Mouse (Mus musculus): ENCODE data around the gene Rin1. TPM values are rescaled to one million over a fixed set of nuclear protein-coding genes. Genes with fewer than 3 reads are reported as not detected.

Rin1 gene
- polyA plus RNA-seq, 1 experiment from 2014 or later: 0.50 TPM

- peak within 1 kb of the TSS; percentile 72 for H3K9ac ChIP-seq
- no peaks in the 10 kb centered on the region for H3K9me3 ChIP-seq (replicated peaks)
- H3K4me2 ChIP-seq: peak within 1 kb of the TSS; percentile 96
- no peaks in the 10 kb centered on the region for H3K27me3 ChIP-seq (replicated peaks)
- ATAC-seq: peak; percentile 88
- H3K27ac ChIP-seq: peak within 1 kb of the TSS; percentile 77
- H3K4me1 ChIP-seq: peaks cover 22% of the 10 kb centered on the region
- WGBS (ENCODE audit: insufficient replicate concordance): under 1% methylated on average over 62 of the region's 62 CpGs
- H3K4me3 ChIP-seq: peak within 1 kb of the TSS; percentile 72
- peaks cover 24% of the 10 kb centered on the region for H3K36me3 ChIP-seq
These were observed 26.4 kb upstream of the Rin1 start, which contains the start of gene Slc29a2 for GRCm38 (mm10) chr19:5023621-5024479. Gene Slc29a2 (plus strand): TSS chr19:5023860.

- no peak overlapping the region for H3K4me2 ChIP-seq
- peaks cover 44% of the 10 kb centered on the region for H3K36me3 ChIP-seq
- H3K9me3 ChIP-seq (replicated peaks): no peaks in the 10 kb centered on the region
- H3K4me1 ChIP-seq: peaks cover 22% of the 10 kb centered on the region
- H3K4me3 ChIP-seq: no peak overlapping the region
- WGBS (ENCODE audit: insufficient replicate concordance): 82% methylated on average over 8 of the region's 8 CpGs
- H3K27me3 ChIP-seq (replicated peaks): no peaks in the 10 kb centered on the region
- no peak overlapping the region for H3K9ac ChIP-seq
- no peak overlapping the region for H3K27ac ChIP-seq
- no peak for ATAC-seq
These were observed 24.2 kb upstream of the Rin1 start for GRCm38 (mm10) chr19:5026111-5026510.

GRCm38 (mm10) chr19:5032686-5033085 is 17.6 kb upstream of the Rin1 start:
- H3K27ac ChIP-seq: no peak overlapping the region
- no peak overlapping the region for H3K4me3 ChIP-seq
- H3K4me2 ChIP-seq: no peak overlapping the region
- no peak for ATAC-seq
- no peaks in the 10 kb centered on the region for H3K9me3 ChIP-seq (replicated peaks)
- peaks cover 3% of the 10 kb centered on the region; the same call in 1 of the 2 replicates for H3K4me1 ChIP-seq
- 71% methylated on average over 3 of the region's 3 CpGs for WGBS (ENCODE audit: insufficient replicate concordance)
- peaks cover 38% of the 10 kb centered on the region for H3K36me3 ChIP-seq
- no peak overlapping the region for H3K9ac ChIP-seq
- peaks cover 10% of the 10 kb centered on the region for H3K27me3 ChIP-seq (replicated peaks)

- Histone ChIP-seq H3K4me2 (no peak overlapping the region), H3K36me3 (peaks cover 4% of the 10 kb centered on the region), H3K9me3 (replicated peaks) (no peaks in the 10 kb centered on the region), H3K27ac (no peak overlapping the region), H3K4me3 (no peak overlapping the region), H3K9ac (no peak overlapping the region), H3K27me3 (replicated peaks) (peaks cover 14% of the 10 kb centered on the region), H3K4me1 (peaks cover 30% of the 10 kb centered on the region)
- no peak for ATAC-seq
- 73% methylated on average over 4 of the region's 4 CpGs for WGBS (ENCODE audit: insufficient replicate concordance)
These were observed 13.7 kb upstream of the Rin1 start for GRCm38 (mm10) chr19:5036577-5036976.

- Histone ChIP-seq H3K4me1 (peaks cover 42% of the 10 kb centered on the region), H3K27ac (0 out of 2 replicates have a peak overlapping the region, but pooled peaks have one; percentile 59), H3K36me3 (0 out of 2 replicates have a peak, but pooled peaks cover under 1% of the 10 kb centered on the region), H3K9me3 (replicated peaks) (no peaks in the 10 kb centered on the region), H3K27me3 (replicated peaks) (peaks cover 14% of the 10 kb centered on the region), H3K4me3 (peak overlapping the region; percentile 77), H3K4me2 (peak overlapping the region; percentile 91), H3K9ac (peak overlapping the region; percentile 73)
- no peak for ATAC-seq
- 5% methylated on average over 32 of the region's 32 CpGs for WGBS (ENCODE audit: insufficient replicate concordance)
These were observed 12.4 kb upstream of the Rin1 start for GRCm38 (mm10) chr19:5037678-5038571.

- Histone ChIP-seq H3K27me3 (replicated peaks) (peaks cover 14% of the 10 kb centered on the region), H3K4me3 (peak within 1 kb of the TSS; percentile 77), H3K36me3 (peaks cover 9% of the 10 kb centered on the region; the same call in 1 of the 2 replicates), H3K9ac (peak within 1 kb of the TSS; percentile 73), H3K4me2 (peak within 1 kb of the TSS; percentile 91), H3K9me3 (replicated peaks) (no peaks in the 10 kb centered on the region), H3K27ac (peak within 1 kb of the TSS; percentile 59; the same call in 1 of the 2 replicates), H3K4me1 (peaks cover 42% of the 10 kb centered on the region)
- ATAC-seq: peak; percentile 81
- under 1% methylated on average over 41 of the region's 44 CpGs for WGBS (ENCODE audit: insufficient replicate concordance)
These were observed 11.5 kb upstream of the Rin1 start, which contains the start of the genes B4gat1 and AC124502.3 for GRCm38 (mm10) chr19:5038709-5039156. Gene B4gat1 (plus strand): TSS chr19:5038826. Gene AC124502.3 (plus strand): TSS chr19:5038891.

- peak overlapping the region; percentile 91 for H3K4me2 ChIP-seq
These were observed 10.8 kb upstream of the Rin1 start for GRCm38 (mm10) chr19:5039301-5040114.

GRCm38 (mm10) chr19:5040862-5041523 is 9.3 kb upstream of the Rin1 start, which contains the start of gene Brms1:
Gene Brms1 (plus strand): TSS chr19:5041354.
- Histone ChIP-seq H3K4me1 (peaks cover 42% of the 10 kb centered on the region), H3K27me3 (replicated peaks) (peaks cover 11% of the 10 kb centered on the region), H3K36me3 (peaks cover 18% of the 10 kb centered on the region), H3K27ac (peak within 1 kb of the TSS; percentile 89), H3K4me3 (peak within 1 kb of the TSS; percentile 77), H3K9me3 (replicated peaks) (no peaks in the 10 kb centered on the region), H3K9ac (peak within 1 kb of the TSS; percentile 79), H3K4me2 (peak within 1 kb of the TSS; percentile 91)
- WGBS (ENCODE audit: insufficient replicate concordance): 2% methylated on average over 40 of the region's 40 CpGs
- peak; percentile 82 for ATAC-seq

More at GRCm38 (mm10) chr19:5039301-5040114, 10.8 kb upstream of the Rin1 start:
- peaks cover 42% of the 10 kb centered on the region for H3K4me1 ChIP-seq
- ATAC-seq: no peak
- H3K36me3 ChIP-seq: peaks cover 12% of the 10 kb centered on the region; the same call in 1 of the 2 replicates
- peak overlapping the region; percentile 77 for H3K4me3 ChIP-seq
- no peaks in the 10 kb centered on the region for H3K9me3 ChIP-seq (replicated peaks)
- H3K9ac ChIP-seq: peak overlapping the region; percentile 73
- 22% methylated on average over 41 of the region's 41 CpGs for WGBS (ENCODE audit: insufficient replicate concordance)
- peak overlapping the region; percentile 59; the same call in 1 of the 2 replicates for H3K27ac ChIP-seq
- peaks cover 14% of the 10 kb centered on the region for H3K27me3 ChIP-seq (replicated peaks)

GRCm38 (mm10) chr19:5041588-5041987 is 8.7 kb upstream of the Rin1 start:
- Histone ChIP-seq H3K27me3 (replicated peaks) (peaks cover 11% of the 10 kb centered on the region), H3K9ac (peak overlapping the region; percentile 79), H3K4me2 (peak overlapping the region; percentile 91), H3K9me3 (replicated peaks) (no peaks in the 10 kb centered on the region), H3K4me3 (peak overlapping the region; percentile 77), H3K36me3 (peaks cover 24% of the 10 kb centered on the region), H3K4me1 (peaks cover 42% of the 10 kb centered on the region), H3K27ac (peak overlapping the region; percentile 89)
- WGBS (ENCODE audit: insufficient replicate concordance): under 1% methylated on average over 16 of the region's 16 CpGs
- ATAC-seq: no peak; the same call in 1 of the 2 replicates

GRCm38 (mm10) chr19:5045531-5045930 is 4.8 kb upstream of the Rin1 start:
- no peaks in the 10 kb centered on the region for H3K9me3 ChIP-seq (replicated peaks)
- no peak for ATAC-seq
- H3K36me3 ChIP-seq: peaks cover 57% of the 10 kb centered on the region
- 71% methylated on average over 4 of the region's 4 CpGs for WGBS (ENCODE audit: insufficient replicate concordance)
- H3K27ac ChIP-seq: no peak overlapping the region
- no peak overlapping the region for H3K9ac ChIP-seq
- no peak overlapping the region for H3K4me2 ChIP-seq
- H3K4me3 ChIP-seq: no peak overlapping the region
- peaks cover 26% of the 10 kb centered on the region for H3K4me1 ChIP-seq
- H3K27me3 ChIP-seq (replicated peaks): peaks cover 7% of the 10 kb centered on the region

All from liver, embryonic 12.5 days (tissue).